Mouse (Mus musculus): ENCODE measurements around the gene Stx1b. TPM values are rescaled to one million over a fixed set of nuclear protein-coding genes. Genes with fewer than 3 reads are reported as not detected.

Gene Stx1b
- total RNA-seq, 2 experiments from 2014 or later: 193 to 215 TPM

DNA sequence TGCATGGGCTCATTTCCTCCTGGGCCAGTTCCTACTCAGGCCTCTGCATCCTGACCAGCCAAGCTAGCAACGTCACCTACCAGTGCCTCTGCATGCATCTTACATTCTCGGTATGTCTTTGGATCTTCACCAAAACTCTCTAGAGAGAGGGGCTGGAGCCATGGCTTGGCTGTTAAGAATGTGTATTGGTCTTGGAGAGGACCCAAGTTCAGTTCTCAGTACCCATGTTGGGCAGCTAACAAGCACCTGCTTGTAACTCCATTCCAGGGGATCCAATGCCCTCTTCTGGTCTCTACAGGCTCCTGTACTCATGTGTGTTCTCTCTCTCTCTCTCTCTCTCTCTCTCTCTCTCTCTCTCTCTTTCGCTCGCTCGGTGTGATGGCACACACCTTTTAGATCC lies 6.6 kb downstream of the Stx1b start:
- intact Hi-C loops (cut with DNase I): no loop called here
- no peak for DNase-seq

DNA sequence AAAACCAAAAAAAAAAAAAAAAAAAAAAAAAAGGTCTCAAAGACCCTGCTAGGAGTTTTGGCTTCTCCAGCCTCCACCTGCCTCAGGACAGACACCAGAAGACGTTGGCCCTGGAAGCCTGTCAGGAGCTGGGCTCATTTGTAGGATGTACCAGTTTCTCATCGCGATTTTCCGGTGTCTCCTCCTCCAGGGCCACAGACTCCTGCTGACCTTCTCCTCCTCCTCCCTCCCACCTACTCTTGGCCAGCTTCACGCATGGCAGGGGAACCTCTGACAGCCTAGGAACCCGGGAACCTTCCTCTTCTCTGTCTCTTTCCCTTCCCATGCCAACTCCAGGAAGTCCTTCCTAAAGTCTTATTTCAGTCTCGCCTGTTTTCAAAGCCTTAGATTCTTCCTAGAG lies 7.3 kb downstream of the Stx1b start:
- DNase-seq: no peak
- intact Hi-C loops (cut with DNase I): no loop called here

DNA sequence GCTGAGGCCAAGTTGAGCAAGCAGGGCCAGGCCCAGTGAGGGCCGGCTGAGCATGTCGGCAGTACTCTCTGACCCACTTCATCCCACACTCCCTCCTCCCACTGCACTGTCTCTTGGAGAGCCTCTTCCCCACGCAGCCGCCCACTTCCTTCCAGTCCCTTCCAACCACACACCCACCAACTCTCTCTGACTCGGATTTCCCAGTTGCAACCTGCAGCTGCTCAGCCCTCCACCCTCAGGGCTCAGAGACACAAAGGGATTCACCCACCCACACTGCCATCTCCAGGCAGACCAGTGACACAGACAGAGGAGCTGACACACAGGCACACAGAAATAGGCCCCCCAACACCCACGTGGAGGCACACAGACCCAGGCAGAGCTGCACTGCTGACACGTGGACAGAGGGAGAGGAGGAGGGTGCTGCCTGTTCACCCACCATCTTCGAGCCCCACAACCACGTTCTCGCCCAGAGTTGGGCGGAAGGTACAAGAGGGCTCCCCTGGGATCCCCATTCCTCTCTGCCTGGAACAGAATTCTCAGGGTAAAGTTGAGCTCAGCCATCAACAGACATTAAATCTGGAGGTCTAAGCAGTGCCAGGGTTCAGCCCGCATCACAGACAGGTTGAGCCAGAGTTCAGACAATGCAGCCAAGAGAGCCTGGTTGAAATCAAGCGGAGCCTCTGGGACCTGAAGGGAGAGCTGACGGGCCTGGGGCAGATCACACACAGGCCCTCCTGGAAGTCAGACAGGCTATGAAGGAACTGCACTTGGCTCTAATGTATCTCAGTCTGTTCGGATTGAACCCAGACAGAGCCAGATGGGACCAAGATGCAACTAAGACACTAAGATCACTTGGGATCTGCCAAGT lies 8.2 kb downstream of the Stx1b start:
- intact Hi-C loops (cut with DNase I): no loop called here
- DNase-seq: peak; percentile 43

- DNase-seq: no peak
- intact Hi-C loops (cut with DNase I): no loop called here
Observed at GRCm38 (mm10) chr7:127815116-127815665, 9.2 kb downstream of the Stx1b start.

DNA sequence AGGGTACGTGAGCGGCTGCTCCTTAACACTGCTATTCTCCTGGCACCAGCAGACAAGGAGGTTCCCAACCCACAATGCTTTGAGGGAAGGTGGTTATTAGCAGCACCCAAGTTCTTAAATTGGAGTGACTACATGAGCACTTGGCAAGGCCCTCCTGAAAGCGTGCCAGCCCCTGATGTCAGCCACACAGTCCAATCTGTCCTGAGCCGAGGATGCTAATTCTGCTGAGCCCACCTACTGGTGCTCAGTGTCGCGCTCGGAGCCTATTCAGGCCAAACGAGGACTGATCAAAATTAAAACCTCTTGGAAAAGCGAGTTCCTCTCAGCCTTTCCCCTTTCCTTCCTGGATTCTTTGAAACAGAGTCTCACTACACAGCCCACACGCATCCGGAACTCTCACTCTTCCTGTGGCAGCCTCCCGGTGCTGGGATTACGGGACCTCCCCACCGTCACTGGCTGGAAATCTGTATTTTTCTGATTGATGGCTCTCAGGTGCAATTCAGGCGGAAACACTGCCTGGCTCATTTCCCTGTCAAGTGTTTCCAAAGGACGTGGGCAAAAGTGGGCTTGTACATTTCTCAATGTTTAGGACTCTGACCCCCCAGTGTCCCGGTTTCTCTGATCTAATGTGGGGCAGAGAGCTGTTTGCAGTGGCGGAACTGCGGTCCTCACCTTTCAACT lies 10.0 kb downstream of the Stx1b start:
- intact Hi-C loops (cut with DNase I): no loop called here
- DNase-seq: peak; percentile 84

DNA sequence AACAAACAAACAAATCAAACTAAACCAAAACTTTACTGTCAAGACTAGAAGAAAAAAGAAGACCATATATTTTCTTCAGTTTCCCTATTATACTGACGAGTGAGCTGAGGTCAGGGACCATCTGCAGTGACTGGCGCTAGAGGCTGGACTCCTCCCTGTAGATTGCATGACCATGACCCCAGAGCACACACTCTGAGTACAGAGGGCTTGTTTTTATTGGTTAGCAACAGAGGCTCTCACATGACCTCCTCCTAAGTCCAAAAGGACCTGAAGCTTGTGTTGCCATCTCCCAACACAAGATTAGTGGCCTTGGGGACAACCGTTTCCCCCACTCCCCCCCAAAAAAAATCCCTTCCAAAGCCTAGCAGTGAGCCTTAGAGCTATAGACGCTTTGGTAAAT lies 10.5 kb downstream of the Stx1b start:
- intact Hi-C loops (cut with DNase I): no loop called here
- no peak for DNase-seq

- intact Hi-C loops (cut with DNase I): no loop called here
- no peak for DNase-seq
Observed at GRCm38 (mm10) chr7:127812292-127812691, 12.1 kb downstream of the Stx1b start.

- DNase-seq: no peak
- intact Hi-C loops (cut with DNase I): no loop called here
Observed at GRCm38 (mm10) chr7:127811240-127811639, 13.1 kb downstream of the Stx1b start.

GRCm38 (mm10) chr7:127810650-127811049 lies 13.7 kb downstream of the Stx1b start:
- DNase-seq: no peak
- intact Hi-C loops (cut with DNase I): no loop called here

DNA sequence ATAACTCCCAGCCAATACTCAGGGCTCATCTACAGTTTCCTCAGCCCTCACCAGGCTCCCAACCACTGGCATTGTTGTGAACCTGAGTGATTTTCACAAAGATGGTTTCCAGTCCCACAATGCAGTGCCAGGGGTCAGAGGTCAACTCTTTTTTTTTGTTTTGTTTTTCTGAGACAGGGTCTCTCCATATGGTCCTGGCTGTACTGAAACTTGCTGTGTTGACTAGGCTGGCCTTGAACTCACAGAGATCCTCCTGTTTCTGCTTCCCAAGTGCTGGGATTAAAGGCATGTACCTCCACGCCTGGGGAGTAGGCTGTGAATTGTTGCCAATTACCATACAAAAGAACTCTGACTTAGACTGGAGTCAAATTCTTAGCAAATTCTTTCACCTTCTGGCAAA lies 14.5 kb downstream of the Stx1b start:
- DNase-seq: no peak
- intact Hi-C loops (cut with DNase I): no loop called here

GRCm38 (mm10) chr7:127808821-127809220 lies 15.5 kb downstream of the Stx1b start:
- intact Hi-C loops (cut with DNase I): no loop called here
- DNase-seq: no peak

- no peak for DNase-seq
- intact Hi-C loops (cut with DNase I): no loop called here
Observed at GRCm38 (mm10) chr7:127802313-127802712, 22.0 kb downstream of the Stx1b start.

GRCm38 (mm10) chr7:127801010-127801621 lies 23.2 kb downstream of the Stx1b start:
- no peak for DNase-seq
- intact Hi-C loops (cut with DNase I): no loop called here

- intact Hi-C loops (cut with DNase I): no loop called here
- DNase-seq: peak; percentile 95
Observed at GRCm38 (mm10) chr7:127800435-127801009, 23.8 kb downstream of the Stx1b start, which contains the start of gene Hsd3b7. Hsd3b7 (plus strand) TSS chr7:127800604.

DNA sequence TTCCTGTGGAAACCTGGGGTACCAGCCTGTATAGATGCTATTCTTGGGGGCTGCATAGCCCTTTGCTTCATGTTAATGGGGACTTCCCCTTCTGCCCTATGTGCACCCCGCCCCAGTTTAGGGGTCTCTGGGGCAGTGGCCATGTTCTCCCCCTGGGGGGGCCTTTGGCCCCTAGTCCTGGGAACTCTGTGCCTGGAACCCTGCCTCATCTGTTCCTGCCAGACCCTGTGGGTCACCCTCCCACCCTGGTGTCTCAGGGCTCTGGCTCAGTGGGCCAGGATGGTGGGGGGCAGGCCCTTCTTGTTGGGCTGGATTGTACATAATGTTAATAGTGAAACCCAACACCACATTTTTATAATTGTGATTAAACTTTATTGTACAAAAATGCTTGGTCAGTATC lies 24.6 kb downstream of the Stx1b start:
- intact Hi-C loops (cut with DNase I): no loop called here

GRCm38 (mm10) chr7:127799211-127799610 lies 25.1 kb downstream of the Stx1b start:
- intact Hi-C loops (cut with DNase I): no loop called here
- DNase-seq: no peak

More for the DNA sequence above, 24.6 kb downstream of the Stx1b start:
- DNase-seq: no peak

DNA sequence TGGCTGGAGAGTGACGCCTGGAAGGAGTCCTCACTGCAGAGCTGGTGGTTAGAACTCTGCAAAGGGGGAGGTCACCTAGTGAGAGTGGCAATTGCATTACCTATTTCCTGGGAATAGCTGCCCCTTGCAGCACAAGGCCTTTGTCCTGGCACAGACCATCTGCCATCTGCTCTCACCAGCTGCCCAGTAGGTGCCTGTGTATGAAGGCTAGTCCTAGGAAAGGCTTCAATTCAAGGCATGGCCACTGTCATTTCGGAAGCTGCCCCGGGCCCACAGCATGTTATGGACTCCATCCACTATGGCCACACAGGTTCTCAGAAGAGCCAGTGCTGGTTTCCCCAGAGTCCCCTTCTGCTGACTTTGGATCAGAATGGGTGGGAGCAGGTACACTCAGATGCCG lies 25.8 kb downstream of the Stx1b start:
- intact Hi-C loops (cut with DNase I): no loop called here
- peak; percentile 64 for DNase-seq

DNA sequence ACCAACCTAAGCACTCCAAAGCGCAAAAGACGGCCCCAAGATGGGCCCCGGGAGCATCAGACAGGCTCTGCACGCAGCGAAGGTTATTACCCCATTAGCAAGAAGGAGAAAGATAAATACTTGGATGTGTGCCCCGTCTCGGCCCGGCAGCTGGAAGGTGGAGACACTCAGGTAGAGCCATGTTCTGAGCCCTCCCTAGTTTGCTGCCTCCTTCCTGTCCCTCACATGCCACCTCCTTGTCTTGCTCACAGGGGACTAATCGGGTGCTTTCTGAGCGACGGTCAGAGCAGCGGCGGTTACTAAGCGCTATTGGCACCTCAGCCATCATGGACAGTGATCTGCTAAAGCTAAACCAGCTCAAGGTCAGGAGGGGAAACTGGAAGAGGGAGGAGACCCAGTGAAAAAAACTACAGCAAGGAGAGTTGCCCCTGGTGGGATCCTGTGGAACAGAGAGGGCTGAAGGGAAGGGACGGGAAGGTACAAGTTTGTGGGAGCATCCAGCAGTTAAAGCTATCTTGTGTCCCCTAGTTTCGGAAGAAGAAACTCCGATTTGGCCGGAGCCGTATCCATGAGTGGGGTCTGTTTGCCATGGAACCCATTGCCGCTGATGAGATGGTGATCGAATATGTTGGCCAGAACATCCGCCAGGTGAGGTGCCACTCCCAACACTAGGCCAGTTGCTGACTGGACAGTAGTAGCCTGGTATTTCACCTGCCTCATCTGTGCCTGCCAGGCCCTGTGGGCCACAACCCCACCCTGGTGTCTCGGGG lies 27.1 kb downstream of the Stx1b start:
- intact Hi-C loops (cut with DNase I): no loop called here
- no peak for DNase-seq

DNA sequence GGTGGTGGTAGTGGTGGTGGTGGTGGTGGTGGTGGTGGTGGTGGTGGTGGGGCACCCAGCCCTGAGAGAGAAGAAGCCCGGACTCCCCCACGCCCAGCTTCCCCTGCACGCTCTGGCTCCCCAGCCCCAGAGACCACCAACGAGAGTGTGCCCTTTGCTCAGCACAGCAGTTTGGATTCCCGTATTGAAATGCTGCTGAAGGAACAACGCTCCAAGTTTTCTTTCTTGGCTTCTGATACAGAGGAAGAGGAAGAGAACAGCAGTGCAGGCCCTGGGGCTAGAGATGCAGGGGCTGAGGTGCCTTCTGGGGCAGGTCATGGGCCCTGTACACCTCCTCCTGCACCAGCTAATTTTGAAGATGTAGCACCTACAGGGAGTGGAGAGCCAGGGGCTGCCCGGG lies 39.0 kb downstream of the Stx1b start, which contains the start of gene Gm49388:
TSS of gene Gm49388 (plus strand) at position 301 of the 400 bp plus-strand sequence.
- intact Hi-C loops (cut with DNase I): loop anchor here (10.0 kb wide), 1 partner anchor 261 kb away; no protein-coding TSS in a partner anchor

GRCm38 (mm10) chr7:127778350-127778749 lies 46.0 kb downstream of the Stx1b start:
- intact Hi-C loops (cut with DNase I): no loop called here
- no peak for DNase-seq

More for the DNA sequence above, 39.0 kb downstream of the Stx1b start, which contains the start of gene Gm49388:
- no peak for DNase-seq
